In genomic region chr12:16665022-16665421, GRCm38 (mm10) we compare ENCODE assay signal across 14 mouse cellular contexts. TPM values are rescaled to one million over a fixed set of nuclear protein-coding genes. Genes with fewer than 3 reads are reported as not detected.
DNase-seq lines count a peak whose midpoint lies in the region; ATAC-seq lines count a peak whose summit lies in the region.
"Had no signal": no experiment of that assay in that cellular context is flagged by ENCODE, and none has a peak within 500 bp of the region (broad histone marks: within the 10 kb centered on the region; RNA-seq: fewer than 3 reads in every experiment).

No protein-coding gene starts in this region.

- no peak overlapping the region for H3K4me2 ChIP-seq in intestine, embryonic 14.5 days (ENCODE audit: low read length)
- no peak overlapping the region for H3K4me2 ChIP-seq in stomach, embryonic 14.5 days (replicated peaks; ENCODE audit: low read depth, low read length)
- H3K4me2 ChIP-seq: heart, embryonic 11.5 days; limb, embryonic 13.5 days had no signal

- DNase-seq in kidney, postnatal 4 days: peak; percentile 14 to 16
- no peak for DNase-seq in kidney, postnatal 25 days
- peak; percentile 40 for DNase-seq in embryo, embryonic 10.5 days (ENCODE audit: low spot score)
- DNase-seq in intestine, embryonic 14.5 days (ENCODE audit: low spot score): no peak
- no peak for DNase-seq in cerebellum, postnatal 25 days
- no peak for DNase-seq in cerebellum, adult 18-20 months
- no peak for DNase-seq in layer of hippocampus, adult 8-10 months (ENCODE audit: low spot score in 2 of 2)
- DNase-seq: cerebellum, adult 8-10 months; kidney, adult 9 months had no signal

- no peaks in the 10 kb centered on the region for H3K27me3 ChIP-seq in intestine, embryonic 14.5 days (replicated peaks; ENCODE audit: control insufficient read depth, insufficient read depth, low read length)
- no peaks in the 10 kb centered on the region for H3K27me3 ChIP-seq in stomach, embryonic 14.5 days (ENCODE audit: control insufficient read depth, insufficient read depth, low read length)
- H3K27me3 ChIP-seq: limb, embryonic 13.5 days had no signal

- ATAC-seq in intestine, embryonic 14.5 days (replicated peaks; ENCODE audit: low FRiP score, low TSS enrichment, low read depth): peak; percentile 21; the same call in 1 of the 2 replicates
- peak; percentile 46; the same call in 1 of the 2 replicates for ATAC-seq in stomach, embryonic 14.5 days (ENCODE audit: insufficient number of reproducible peaks, insufficient read depth, low FRiP score, low read depth)
- ATAC-seq: CD4-positive, CD25-positive, alpha-beta regulatory T cell, adult 4 months had no signal

- H3K36me3 ChIP-seq in intestine, embryonic 14.5 days (ENCODE audit: control insufficient read depth, insufficient read depth, low read length): no peaks in the 10 kb centered on the region
- no peaks in the 10 kb centered on the region for H3K36me3 ChIP-seq in stomach, embryonic 14.5 days (ENCODE audit: control insufficient read depth, insufficient read depth, low read length)
- H3K36me3 ChIP-seq: limb, embryonic 13.5 days had no signal

- H3K27ac ChIP-seq in intestine, embryonic 14.5 days (ENCODE audit: low read depth): no peak overlapping the region
- no peak overlapping the region for H3K27ac ChIP-seq in stomach, embryonic 14.5 days (ENCODE audit: low read length)
- H3K27ac ChIP-seq: limb, embryonic 13.5 days had no signal

- no peak overlapping the region for H3K4me3 ChIP-seq in intestine, embryonic 14.5 days (ENCODE audit: low read depth, low read length)
- H3K4me3 ChIP-seq in stomach, embryonic 14.5 days (ENCODE audit: low read depth, low read length): no peak overlapping the region
- H3K4me3 ChIP-seq: limb, embryonic 13.5 days had no signal

- H3K4me1 ChIP-seq in intestine, embryonic 14.5 days (replicated peaks; ENCODE audit: control insufficient read depth, insufficient read depth, low read length): peaks cover 17% of the 10 kb centered on the region
- 0 out of 2 replicates have a peak, but pooled peaks cover 7% of the 10 kb centered on the region for H3K4me1 ChIP-seq in stomach, embryonic 14.5 days (ENCODE audit: control insufficient read depth, insufficient read depth, low read length)
- H3K4me1 ChIP-seq: limb, embryonic 13.5 days had no signal

- no peak overlapping the region for H3K9ac ChIP-seq in intestine, embryonic 14.5 days (ENCODE audit: low read length)
- H3K9ac ChIP-seq in stomach, embryonic 14.5 days (replicated peaks; ENCODE audit: low read depth, low read length): no peak overlapping the region
- H3K9ac ChIP-seq: limb, embryonic 13.5 days had no signal

- WGBS in intestine, embryonic 14.5 days: 14% methylated on average over 2 of the region's 2 CpGs
- 10% methylated on average over 2 of the region's 2 CpGs for WGBS in stomach, embryonic 14.5 days

- H3K9me3 ChIP-seq in intestine, embryonic 14.5 days (ENCODE audit: control insufficient read depth, low read length): no peaks in the 10 kb centered on the region
- no peaks in the 10 kb centered on the region for H3K9me3 ChIP-seq in stomach, embryonic 14.5 days (ENCODE audit: control insufficient read depth, low read depth, low read length)
- H3K9me3 ChIP-seq: limb, embryonic 13.5 days had no signal

RNA-seq across cellular contexts. Expression of gene Ntsr2, which starts 11.8 kb away (rescaled TPM):
- polyA plus RNA-seq in intestine, embryonic 14.5 days (2014; fragmentation: Nextera tagmentation; extraction: Ambion mirVana): not detected in 2 replicates
- polyA plus RNA-seq in stomach, embryonic 14.5 days (2014; fragmentation: Nextera tagmentation; extraction: Ambion mirVana): not detected in 2 replicates
- 100 to 1,000 TPM; 161 to 213 (median 178) TPM for total RNA-seq in layer of hippocampus, adult 8-10 months (2022)
- total RNA-seq: megakaryocyte-erythroid progenitor cell, adult 5-6 weeks had no signal
- polyA plus RNA-seq: CD4-positive, CD25-positive, alpha-beta regulatory T cell, adult 4 months; heart, embryonic 11.5 days; limb, embryonic 13.5 days had no signal

RNA-seq across cellular contexts. Expression of gene Lpin1, which starts 54.3 kb away (rescaled TPM):
- polyA plus RNA-seq in intestine, embryonic 14.5 days (2014; fragmentation: Nextera tagmentation; extraction: Ambion mirVana): 7.0 and 8.4 TPM in 2 replicates
- 4.8 and 6.5 TPM in 2 replicates for polyA plus RNA-seq in stomach, embryonic 14.5 days (2014; fragmentation: Nextera tagmentation; extraction: Ambion mirVana)
- 10 to 100 TPM; 28.8 to 33.0 (median 30.9) TPM for total RNA-seq in layer of hippocampus, adult 8-10 months (2022)

Comparison
In these comparisons a context has a peak if more than half of its experiments do, and no peak if none do; other contexts are left out.
1. DNase-seq: peak in kidney, postnatal 4 days (2 of 2) and embryo, embryonic 10.5 days (single experiment); none in kidney, postnatal 25 days (0 of 2), intestine, embryonic 14.5 days (single experiment), cerebellum, postnatal 25 days (0 of 2), cerebellum, adult 18-20 months (0 of 2) and layer of hippocampus, adult 8-10 months (0 of 2).